Mouse (Mus musculus) ES-E14 (cell line): ENCODE measurements at regions not wholly inside any gene's neighbourhood (a gene's known extent, or its start where the extent isn't known, plus 50 kb on each side); places are given as distances from the start of the nearest gene placed in this dataset.

ENCODE experiments used
- HCFC1 ChIP-seq: IDR thresholded peaks from 2 replicates; pipeline ENCODE4 v1.6.1; 2012; ENCODE audit warnings: low read length, inconsistent platforms, borderline replicate concordance; ENCODE audit not compliant: insufficient read depth
- ZNF384 ChIP-seq: IDR thresholded peaks from 2 replicates; pipeline ENCODE4 v1.6.1; 2012; ENCODE audit warnings: low read depth, low read length, inconsistent platforms

- TF ChIP-seq ZNF384 (no peak), HCFC1 (no peak)
Observed at GRCm38 (mm10) chr9:41238395-41239096, 77.0 kb upstream of the Ubash3b start.
